Mouse (Mus musculus): ENCODE measurements at regions not wholly inside any gene's neighbourhood (a gene's known extent, or its start where the extent isn't known, plus 50 kb on each side); places are given as distances from the start of the nearest gene placed in this dataset.

DNA sequence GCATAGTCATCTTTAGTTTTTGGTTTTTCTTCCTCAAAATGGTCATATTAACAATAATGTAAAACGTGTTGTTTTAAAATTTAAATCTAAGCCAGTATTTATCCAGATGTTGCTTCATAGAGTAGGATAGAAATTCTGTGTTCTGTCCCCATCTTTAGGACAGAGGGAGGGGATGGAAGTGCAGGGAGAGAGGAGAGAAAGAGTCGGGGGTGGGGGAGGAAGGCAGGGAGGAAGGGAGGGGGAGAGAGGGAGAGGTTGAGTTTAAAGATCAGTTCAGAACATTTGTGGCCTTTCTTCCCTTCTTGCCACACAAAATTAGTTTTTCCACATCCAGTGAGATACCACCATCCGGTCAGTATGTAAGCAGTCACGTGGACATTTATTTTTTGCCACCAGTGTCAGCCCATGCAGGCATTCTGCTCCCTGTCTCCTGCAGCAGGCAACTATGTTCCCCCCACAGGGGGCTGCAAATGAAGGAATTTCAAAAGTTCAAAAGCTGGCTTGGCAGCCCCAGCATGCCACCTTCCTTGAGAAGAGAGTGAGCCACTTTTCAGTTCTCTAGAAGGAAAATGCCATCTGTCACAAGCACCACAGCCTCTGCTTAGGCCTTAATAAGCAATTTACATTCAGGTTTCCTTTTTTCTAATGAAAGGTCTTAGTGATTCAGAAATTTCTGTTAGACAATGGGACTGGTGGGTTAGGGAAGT, 137.7 kb upstream of the Trpc4 start:
- Histone ChIP-seq H3K4me1 (ENCODE audit: control insufficient read depth, insufficient read depth, low read length) (no peaks in the 10 kb centered on the region), H3K36me3 (ENCODE audit: control insufficient read depth, insufficient read depth, low read length) (no peaks in the 10 kb centered on the region), H3K9me3 (ENCODE audit: control insufficient read depth, low read length) (no peaks in the 10 kb centered on the region), H3K4me2 (replicated peaks; ENCODE audit: low read depth, low read length) (no peak overlapping the region), H3K4me3 (ENCODE audit: low read length) (no peak overlapping the region), H3K9ac (ENCODE audit: low read depth, low read length) (no peak overlapping the region), H3K27me3 (ENCODE audit: control insufficient read depth, insufficient read depth, low read length) (no peaks in the 10 kb centered on the region), H3K27ac (ENCODE audit: low read depth, low read length) (no peak overlapping the region)
- ATAC-seq (ENCODE audit: low FRiP score, low TSS enrichment) = no peak
- 40% methylated on average over 4 of the region's 4 CpGs for WGBS

DNA sequence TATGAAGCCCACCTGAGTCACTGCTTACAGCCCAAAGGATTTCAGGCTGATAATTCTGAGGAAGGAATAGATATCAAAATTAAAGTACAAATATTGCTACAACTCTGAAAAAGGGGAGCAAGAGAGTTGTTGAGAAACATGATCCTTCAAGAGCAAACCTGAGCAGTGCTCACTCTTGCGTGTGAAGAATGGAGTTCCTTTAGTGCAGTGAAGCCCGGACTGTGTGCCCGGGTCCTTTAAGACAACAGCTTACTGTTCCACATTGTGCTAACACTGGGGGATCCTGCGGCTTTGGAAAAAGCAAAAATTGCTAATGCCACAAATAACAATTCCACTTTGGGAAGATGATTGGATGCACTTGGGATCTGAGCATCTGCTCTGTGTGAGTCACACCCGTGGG, 139.0 kb upstream of the Trpc4 start:
- 41% methylated on average over 5 of the region's 5 CpGs for whole genome bisulfite sequencing
- Histone ChIP-seq H3K27ac (ENCODE audit: low read depth, low read length) (no peak overlapping the region), H3K9me3 (ENCODE audit: control insufficient read depth, low read length) (no peaks in the 10 kb centered on the region), H3K27me3 (ENCODE audit: control insufficient read depth, insufficient read depth, low read length) (no peaks in the 10 kb centered on the region), H3K4me1 (ENCODE audit: control insufficient read depth, insufficient read depth, low read length) (no peaks in the 10 kb centered on the region), H3K4me2 (replicated peaks; ENCODE audit: low read depth, low read length) (no peak overlapping the region), H3K9ac (ENCODE audit: low read depth, low read length) (no peak overlapping the region), H3K4me3 (ENCODE audit: low read length) (no peak overlapping the region), H3K36me3 (ENCODE audit: control insufficient read depth, insufficient read depth, low read length) (no peaks in the 10 kb centered on the region)
- ATAC-seq (ENCODE audit: low FRiP score, low TSS enrichment) = no peak

DNA sequence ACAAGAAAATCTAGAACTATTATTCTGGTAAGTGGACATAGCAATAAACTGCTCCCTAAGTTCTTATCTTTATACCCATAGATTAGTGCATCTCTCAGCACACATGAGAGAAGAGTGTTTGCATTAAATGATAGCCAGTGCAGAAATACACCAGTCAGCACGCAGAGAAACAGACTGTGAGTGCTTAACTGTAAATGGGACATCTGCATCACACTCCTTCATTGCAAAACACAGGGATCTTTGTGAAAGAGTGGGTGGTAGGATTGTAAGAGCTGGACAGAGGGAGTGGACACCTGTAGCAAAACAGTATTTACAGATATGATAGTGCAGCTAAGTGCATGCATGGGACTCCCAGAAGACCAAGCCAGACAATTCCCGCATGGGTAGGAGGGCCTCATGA, 144.8 kb upstream of the Trpc4 start:
- no peak for ATAC-seq (ENCODE audit: low FRiP score, low TSS enrichment)
- no peak overlapping the region for H3K4me3 ChIP-seq (ENCODE audit: low read length)
- H3K9ac ChIP-seq (ENCODE audit: low read depth, low read length) = no peak overlapping the region
- H3K4me2 ChIP-seq (replicated peaks; ENCODE audit: low read depth, low read length) = no peak overlapping the region
- H3K4me1 ChIP-seq (ENCODE audit: control insufficient read depth, insufficient read depth, low read length) = no peaks in the 10 kb centered on the region
- H3K27me3 ChIP-seq (ENCODE audit: control insufficient read depth, insufficient read depth, low read length) = no peaks in the 10 kb centered on the region
- H3K36me3 ChIP-seq (ENCODE audit: control insufficient read depth, insufficient read depth, low read length) = no peaks in the 10 kb centered on the region
- H3K9me3 ChIP-seq (ENCODE audit: control insufficient read depth, low read length) = no peaks in the 10 kb centered on the region
- no peak overlapping the region for H3K27ac ChIP-seq (ENCODE audit: low read depth, low read length)
- 93% methylated on average over 2 of the region's 2 CpGs for WGBS

DNA sequence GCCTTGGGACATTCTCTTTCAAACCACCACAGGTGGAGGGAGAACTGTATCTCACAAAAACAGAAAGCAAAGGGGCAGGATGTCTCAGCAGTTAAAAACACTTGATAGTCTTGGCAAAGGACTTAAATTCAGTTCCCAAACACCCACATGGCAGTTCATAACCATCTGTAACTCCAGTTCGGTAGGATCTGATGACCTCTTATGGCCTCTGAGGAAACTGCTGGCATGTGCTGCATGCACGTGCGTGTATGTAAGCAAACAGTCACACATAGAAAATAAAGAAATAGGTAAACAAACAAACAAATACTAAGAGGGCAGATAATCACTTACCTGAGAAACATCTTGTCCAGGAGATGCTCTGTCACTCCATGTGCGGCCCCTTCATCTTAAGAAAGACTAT, 129.4 kb upstream of the Ufm1 start:
- WGBS = 82% methylated on average over 4 of the region's 4 CpGs
- no peak for ATAC-seq (ENCODE audit: low FRiP score, low TSS enrichment)
- Histone ChIP-seq H3K4me1 (ENCODE audit: control insufficient read depth, insufficient read depth, low read length) (no peaks in the 10 kb centered on the region), H3K36me3 (ENCODE audit: control insufficient read depth, insufficient read depth, low read length) (no peaks in the 10 kb centered on the region), H3K27me3 (ENCODE audit: control insufficient read depth, insufficient read depth, low read length) (no peaks in the 10 kb centered on the region), H3K9ac (ENCODE audit: low read depth, low read length) (no peak overlapping the region), H3K27ac (ENCODE audit: low read depth, low read length) (no peak overlapping the region), H3K4me2 (replicated peaks; ENCODE audit: low read depth, low read length) (no peak overlapping the region), H3K4me3 (ENCODE audit: low read length) (no peak overlapping the region), H3K9me3 (ENCODE audit: control insufficient read depth, low read length) (no peaks in the 10 kb centered on the region)

DNA sequence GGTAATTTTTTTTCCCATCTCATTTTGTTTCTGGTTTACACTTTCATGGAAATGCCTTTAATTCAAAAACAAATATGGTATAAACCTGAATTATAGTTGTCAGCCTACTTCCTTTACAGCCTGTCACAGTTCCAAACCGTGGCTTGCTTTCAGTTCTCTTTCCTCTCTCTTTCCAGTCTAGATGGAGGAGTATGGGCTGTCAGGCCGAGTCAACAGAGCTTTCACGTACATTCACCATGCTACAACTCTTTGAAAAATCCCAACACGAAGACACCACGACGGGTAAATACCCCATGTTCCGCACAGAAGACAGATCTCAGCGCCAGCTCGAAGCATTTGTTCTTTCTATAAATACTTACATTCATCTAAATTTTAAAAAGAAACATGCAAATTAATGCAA, 125.2 kb upstream of the Ufm1 start:
- ATAC-seq (ENCODE audit: low FRiP score, low TSS enrichment) = no peak
- H3K4me3 ChIP-seq (ENCODE audit: low read length) = no peak overlapping the region
- no peaks in the 10 kb centered on the region for H3K27me3 ChIP-seq (ENCODE audit: control insufficient read depth, insufficient read depth, low read length)

DNA sequence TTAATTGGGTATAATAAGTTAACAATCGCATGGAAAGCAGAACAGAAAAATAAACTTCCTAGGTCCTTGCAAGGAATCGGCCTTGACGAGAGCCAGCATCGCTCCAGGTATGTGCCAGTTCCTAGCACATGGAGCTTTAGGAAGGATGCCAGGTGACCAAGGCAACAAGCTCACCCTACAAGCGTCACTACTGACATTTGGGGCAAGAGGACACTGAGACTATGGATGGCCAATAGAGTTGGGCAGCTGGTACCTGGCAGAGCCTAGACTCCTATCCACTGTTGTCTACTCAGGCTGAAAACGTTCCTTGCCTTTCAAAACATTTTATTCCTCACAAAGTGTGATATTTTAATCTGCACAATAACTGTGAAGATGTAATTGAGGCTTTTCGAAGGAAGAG, 124.6 kb upstream of the Ufm1 start:
- Histone ChIP-seq H3K27me3 (ENCODE audit: control insufficient read depth, insufficient read depth, low read length) (no peaks in the 10 kb centered on the region), H3K4me3 (ENCODE audit: low read length) (no peak overlapping the region), H3K36me3 (ENCODE audit: control insufficient read depth, insufficient read depth, low read length) (no peaks in the 10 kb centered on the region), H3K9me3 (ENCODE audit: control insufficient read depth, low read length) (no peaks in the 10 kb centered on the region), H3K4me1 (ENCODE audit: control insufficient read depth, insufficient read depth, low read length) (no peaks in the 10 kb centered on the region), H3K4me2 (replicated peaks; ENCODE audit: low read depth, low read length) (no peak overlapping the region), H3K27ac (ENCODE audit: low read depth, low read length) (no peak overlapping the region), H3K9ac (ENCODE audit: low read depth, low read length) (no peak overlapping the region)
- no peak for ATAC-seq (ENCODE audit: low FRiP score, low TSS enrichment)
- WGBS = 90% methylated on average over 7 of the region's 7 CpGs

More for the DNA sequence above, 125.2 kb upstream of the Ufm1 start:
- Histone ChIP-seq H3K9me3 (ENCODE audit: control insufficient read depth, low read length) (no peaks in the 10 kb centered on the region), H3K27ac (ENCODE audit: low read depth, low read length) (no peak overlapping the region), H3K36me3 (ENCODE audit: control insufficient read depth, insufficient read depth, low read length) (no peaks in the 10 kb centered on the region), H3K9ac (ENCODE audit: low read depth, low read length) (no peak overlapping the region), H3K4me1 (ENCODE audit: control insufficient read depth, insufficient read depth, low read length) (no peaks in the 10 kb centered on the region), H3K4me2 (replicated peaks; ENCODE audit: low read depth, low read length) (no peak overlapping the region)
- WGBS = 63% methylated on average over 9 of the region's 9 CpGs

DNA sequence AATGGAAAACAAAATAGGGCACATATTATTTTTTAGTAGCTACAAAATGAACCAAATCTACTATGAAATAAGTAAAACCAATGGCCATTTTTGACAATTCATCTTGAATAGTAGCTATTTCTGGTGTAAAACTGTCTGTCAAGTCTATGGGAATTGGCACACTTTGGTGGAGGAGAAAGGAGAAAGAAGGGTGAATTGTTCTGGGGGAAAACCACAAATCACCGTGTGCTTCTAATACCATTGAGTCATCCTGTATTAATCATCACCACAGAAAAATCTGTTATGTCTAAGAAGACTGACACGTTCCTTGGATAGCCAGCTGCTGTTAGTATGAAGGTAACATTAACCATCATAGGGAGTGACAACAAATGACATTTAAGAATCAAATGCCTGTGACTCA, 123.7 kb upstream of the Ufm1 start:
- Histone ChIP-seq H3K4me1 (ENCODE audit: control insufficient read depth, insufficient read depth, low read length) (no peaks in the 10 kb centered on the region), H3K4me2 (replicated peaks; ENCODE audit: low read depth, low read length) (no peak overlapping the region), H3K36me3 (ENCODE audit: control insufficient read depth, insufficient read depth, low read length) (no peaks in the 10 kb centered on the region), H3K27me3 (ENCODE audit: control insufficient read depth, insufficient read depth, low read length) (no peaks in the 10 kb centered on the region), H3K27ac (ENCODE audit: low read depth, low read length) (no peak overlapping the region), H3K4me3 (ENCODE audit: low read length) (no peak overlapping the region), H3K9ac (ENCODE audit: low read depth, low read length) (no peak overlapping the region), H3K9me3 (ENCODE audit: control insufficient read depth, low read length) (no peaks in the 10 kb centered on the region)
- WGBS = 89% methylated on average over 2 of the region's 2 CpGs
- ATAC-seq (ENCODE audit: low FRiP score, low TSS enrichment) = no peak

DNA sequence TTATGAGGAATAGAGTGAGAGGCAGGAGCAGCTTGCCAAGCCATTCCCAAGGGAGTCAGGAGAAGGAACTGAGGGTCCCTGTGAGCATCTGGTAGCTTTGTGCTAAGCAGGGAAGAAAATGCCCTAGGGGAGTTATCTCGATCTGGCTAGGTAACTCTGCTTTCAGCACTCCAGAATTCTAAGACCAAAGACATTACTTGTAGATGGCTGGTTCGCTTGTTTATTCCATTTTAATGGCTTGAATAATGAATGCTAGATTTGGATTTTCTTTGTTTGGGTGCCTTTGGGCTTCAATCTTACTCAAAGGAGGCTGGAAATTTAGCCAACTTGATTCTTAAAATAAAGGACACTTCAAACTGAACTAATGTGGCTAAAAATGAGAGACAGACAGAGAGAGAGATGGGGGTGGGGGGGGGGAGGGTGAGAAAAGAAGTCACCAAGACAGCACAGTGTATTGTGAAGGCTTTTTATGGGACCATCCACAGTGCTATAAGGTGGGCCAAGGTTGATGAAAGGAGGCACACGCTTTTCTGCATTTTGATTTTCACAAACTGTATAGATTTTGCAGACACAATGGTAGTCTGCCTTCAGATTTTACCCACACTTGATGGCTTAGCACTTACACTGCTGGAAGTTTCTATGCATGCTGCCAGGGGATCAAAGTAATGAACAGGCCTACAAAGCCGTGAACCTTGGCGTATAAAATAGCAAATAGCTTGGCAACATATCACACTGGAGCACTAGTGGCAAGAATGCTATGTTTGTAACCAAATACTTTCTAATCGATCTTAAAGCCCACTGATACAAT, 121.3 kb upstream of the Ufm1 start:
- Histone ChIP-seq H3K9me3 (ENCODE audit: control insufficient read depth, low read length) (no peaks in the 10 kb centered on the region), H3K4me1 (ENCODE audit: control insufficient read depth, insufficient read depth, low read length) (no peaks in the 10 kb centered on the region), H3K36me3 (ENCODE audit: control insufficient read depth, insufficient read depth, low read length) (no peaks in the 10 kb centered on the region), H3K9ac (ENCODE audit: low read depth, low read length) (no peak overlapping the region), H3K4me2 (replicated peaks; ENCODE audit: low read depth, low read length) (no peak overlapping the region), H3K4me3 (ENCODE audit: low read length) (no peak overlapping the region), H3K27me3 (ENCODE audit: control insufficient read depth, insufficient read depth, low read length) (no peaks in the 10 kb centered on the region), H3K27ac (ENCODE audit: low read depth, low read length) (no peak overlapping the region)
- ATAC-seq (ENCODE audit: low FRiP score, low TSS enrichment) = no peak
- 89% methylated on average over 6 of the region's 6 CpGs for WGBS

DNA sequence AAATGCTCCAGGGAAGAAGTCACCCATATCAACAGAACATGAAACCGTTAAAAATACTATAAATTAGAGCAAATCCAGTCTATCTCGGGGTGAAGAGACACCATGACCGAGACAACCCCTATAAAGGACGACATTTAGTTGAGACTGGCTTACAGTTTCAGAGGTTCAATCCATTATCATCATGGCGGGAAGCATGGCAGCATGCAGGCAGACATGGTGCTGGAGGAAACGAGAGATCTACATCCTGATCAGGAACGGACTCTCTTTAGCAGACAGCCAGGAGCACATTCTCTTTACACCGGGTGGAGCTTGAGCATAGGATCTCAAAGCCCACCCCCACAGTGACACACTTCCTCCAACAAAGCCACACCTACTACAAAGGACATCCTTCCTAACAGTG, 118.7 kb upstream of the Ufm1 start:
- Histone ChIP-seq H3K4me1 (ENCODE audit: control insufficient read depth, insufficient read depth, low read length) (no peaks in the 10 kb centered on the region), H3K9ac (ENCODE audit: low read depth, low read length) (no peak overlapping the region), H3K27ac (ENCODE audit: low read depth, low read length) (no peak overlapping the region), H3K36me3 (ENCODE audit: control insufficient read depth, insufficient read depth, low read length) (no peaks in the 10 kb centered on the region), H3K27me3 (ENCODE audit: control insufficient read depth, insufficient read depth, low read length) (no peaks in the 10 kb centered on the region), H3K4me3 (ENCODE audit: low read length) (no peak overlapping the region), H3K9me3 (ENCODE audit: control insufficient read depth, low read length) (no peaks in the 10 kb centered on the region), H3K4me2 (replicated peaks; ENCODE audit: low read depth, low read length) (no peak overlapping the region)
- ATAC-seq (ENCODE audit: low FRiP score, low TSS enrichment) = no peak
- WGBS = 94% methylated on average over 8 of the region's 8 CpGs

Measured in kidney, embryonic 14.5 days (tissue).